Mouse (Mus musculus): ENCODE data around the gene Ccin.

The Ccin gene

DNA sequence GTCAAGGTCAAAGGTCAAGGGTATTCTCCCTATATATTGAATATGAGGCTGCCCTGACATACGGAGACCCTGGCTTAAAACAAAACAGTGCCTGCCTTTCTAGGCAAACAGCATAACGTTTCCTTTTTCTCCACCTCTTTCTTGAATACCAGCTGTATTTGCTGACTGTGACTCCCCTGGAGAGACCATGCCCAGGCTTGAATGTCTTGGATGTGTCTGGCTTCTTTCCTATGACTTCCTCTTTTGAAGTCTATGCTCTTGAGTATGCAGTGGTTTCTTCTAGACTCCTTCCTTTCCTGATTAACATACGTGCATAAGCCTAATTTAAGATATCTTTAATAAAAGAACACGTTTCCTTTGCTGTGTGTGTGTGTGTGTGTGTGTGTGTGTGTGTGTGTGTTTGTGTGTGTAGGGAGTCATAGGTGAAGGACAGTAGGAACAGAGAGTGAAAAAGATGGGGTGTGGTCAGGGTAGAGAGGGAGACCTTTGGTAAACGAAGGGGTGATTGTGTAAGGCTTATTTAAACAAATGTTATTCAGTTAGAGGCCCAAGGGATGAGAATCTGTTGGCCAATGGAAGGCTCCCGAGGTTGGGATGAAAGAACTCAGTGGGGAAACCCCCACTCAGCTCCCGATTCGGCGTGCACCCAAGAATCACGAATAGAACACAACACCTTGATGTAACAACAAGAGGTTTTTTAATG lies 8.2 kb upstream of the Ccin start:
- no peak for DNase-seq (ENCODE audit: low read depth, low spot score)

DNA sequence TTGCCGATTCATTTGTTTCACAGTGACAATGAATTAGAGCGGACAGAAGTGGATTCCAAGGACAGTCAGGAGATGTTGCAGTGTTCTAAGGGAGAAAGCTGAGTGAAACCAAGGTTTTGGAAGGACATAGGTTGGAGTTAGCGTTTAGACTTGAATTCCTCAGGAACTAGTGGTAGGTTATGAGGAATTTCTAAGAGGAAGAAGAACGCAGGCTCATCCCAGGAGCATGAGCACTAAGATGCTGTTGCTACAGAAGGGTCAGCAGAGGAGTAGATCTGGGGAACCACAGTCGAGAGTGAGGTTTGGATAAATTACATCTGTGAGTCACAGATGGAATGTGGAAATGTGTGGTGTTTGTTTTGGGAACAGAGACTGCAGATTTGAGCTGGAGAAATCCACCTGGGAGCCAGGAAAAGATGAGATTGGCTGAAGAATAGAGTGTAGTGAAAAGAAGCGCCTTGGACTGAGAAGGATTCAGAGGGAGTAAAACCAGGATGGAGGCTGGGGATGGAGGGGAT lies 7.0 kb upstream of the Ccin start:
- DNase-seq (ENCODE audit: low read depth, low spot score): no peak

- DNase-seq (ENCODE audit: low read depth, low spot score): no peak
These were observed 4.5 kb upstream of the Ccin start for GRCm38 (mm10) chr4:43978521-43979443.

GRCm38 (mm10) chr4:43979746-43980145 lies 3.5 kb upstream of the Ccin start:
- no peak for DNase-seq (ENCODE audit: low read depth, low spot score)

DNA sequence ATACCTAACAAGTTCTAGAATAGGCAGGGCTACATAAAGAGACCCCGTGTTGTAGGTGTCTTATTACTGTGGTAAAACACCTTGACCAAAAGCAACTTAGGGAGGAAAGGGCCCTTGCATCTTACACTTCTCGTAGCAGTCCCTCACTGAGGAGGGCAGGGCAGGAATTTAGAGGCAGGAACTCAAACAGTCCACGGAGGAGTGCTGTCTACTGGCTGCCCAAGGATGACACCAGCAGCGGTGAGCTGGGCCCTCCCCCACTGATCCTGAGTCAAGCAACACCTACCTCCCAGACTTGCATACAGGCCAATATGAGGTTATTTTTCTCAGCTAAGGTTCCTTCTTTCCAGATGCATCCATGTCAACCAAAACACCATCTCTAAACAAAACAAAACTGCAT lies 3.0 kb upstream of the Ccin start:
- no peak for DNase-seq (ENCODE audit: low read depth, low spot score)

DNA sequence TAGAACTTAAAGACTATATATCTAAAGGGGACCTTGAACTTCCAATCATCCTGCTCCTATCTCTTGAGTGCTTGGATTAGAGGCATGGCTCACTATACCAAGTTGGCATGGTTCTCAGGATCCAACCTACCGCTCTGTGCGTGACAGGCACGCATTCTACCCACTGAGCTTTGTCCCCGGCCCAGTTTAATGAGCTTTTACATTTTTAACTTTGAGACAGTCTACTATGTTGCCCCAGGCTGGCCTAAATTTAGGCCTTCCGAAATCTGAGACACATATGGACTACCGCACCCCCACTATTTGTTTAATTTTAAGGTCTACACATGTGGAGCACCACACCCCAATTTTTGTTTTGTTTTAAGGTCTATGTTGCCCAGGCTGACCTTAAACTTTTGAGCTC lies 2.4 kb upstream of the Ccin start:
- DNase-seq (ENCODE audit: low read depth, low spot score): no peak

DNA sequence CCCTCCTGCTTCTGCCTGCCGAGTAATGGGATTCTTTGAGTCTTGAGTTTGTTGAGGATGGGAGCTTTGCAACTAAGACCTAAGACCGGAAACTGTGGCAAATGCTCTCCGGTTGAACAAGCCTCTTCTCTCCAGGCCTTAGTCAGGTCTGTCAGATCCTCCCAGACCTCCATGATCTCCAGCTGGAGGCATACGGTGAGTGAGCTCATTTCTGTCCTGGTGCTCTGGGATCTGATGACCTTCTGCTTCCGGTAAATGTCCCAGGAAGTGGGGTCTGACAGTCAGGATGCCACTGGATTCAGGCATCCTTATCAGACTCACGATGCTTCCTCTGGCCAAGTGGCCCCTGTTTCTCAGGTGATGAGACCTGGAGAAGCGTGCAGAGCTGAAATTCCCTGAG lies 2.0 kb upstream of the Ccin start:
- no peak for DNase-seq (ENCODE audit: low read depth, low spot score)

DNA sequence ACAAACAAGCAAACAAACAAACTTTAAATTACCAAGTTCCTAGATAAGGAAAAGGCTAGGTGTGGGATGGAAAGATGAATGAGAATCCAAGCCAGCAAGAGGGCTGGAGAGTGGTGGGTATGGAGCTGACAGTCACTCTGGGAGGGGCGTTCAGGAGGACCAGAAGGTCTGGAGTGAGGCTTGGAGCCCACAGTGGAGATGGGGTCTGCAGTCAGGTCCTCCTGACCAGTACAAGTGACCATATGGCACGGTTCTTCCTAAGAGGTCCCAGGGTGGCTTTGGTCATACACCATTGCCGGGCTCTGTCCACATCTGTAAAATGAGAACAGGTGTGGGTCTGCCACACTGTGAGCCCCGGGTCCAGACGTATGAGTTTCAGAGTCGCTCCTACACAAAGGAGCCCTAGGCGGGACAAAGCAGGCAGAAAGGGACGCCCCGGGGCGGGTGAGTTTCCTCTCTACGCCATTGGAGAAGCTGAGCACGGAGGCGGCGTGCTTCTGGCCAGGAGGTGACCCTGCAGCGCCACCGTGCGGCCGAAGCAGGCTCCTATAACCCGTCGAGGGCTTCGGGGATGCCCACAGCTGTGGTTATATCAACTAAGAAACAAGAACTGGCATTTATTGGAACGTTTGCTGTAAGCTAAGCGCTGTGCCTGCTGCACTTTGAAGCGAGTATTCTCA lies 1.1 kb upstream of the Ccin start:
- peak; percentile 63 for DNase-seq (ENCODE audit: low read depth, low spot score)

GRCm38 (mm10) chr4:43983756-43984155 lies 473 bp downstream of the Ccin start:
- no peak for DNase-seq (ENCODE audit: low read depth, low spot score)

DNA sequence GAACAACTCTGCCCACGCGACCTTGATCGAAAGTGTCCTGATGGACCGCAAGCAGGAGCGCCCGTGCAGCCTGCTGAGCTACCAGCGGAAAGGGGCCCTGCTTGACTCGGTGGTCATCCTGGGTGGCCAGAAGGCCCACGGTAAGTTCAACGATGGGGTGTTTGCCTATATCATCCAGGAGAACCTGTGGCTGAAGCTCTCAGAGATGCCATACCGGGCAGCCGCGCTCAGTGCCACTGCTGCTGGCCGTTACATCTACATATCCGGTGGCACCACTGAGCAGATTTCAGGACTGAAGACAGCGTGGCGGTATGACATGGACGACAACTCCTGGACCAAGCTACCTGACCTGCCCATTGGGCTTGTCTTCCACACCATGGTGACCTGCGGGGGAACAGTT lies 1.0 kb downstream of the Ccin start:
- no peak for DNase-seq (ENCODE audit: low read depth, low spot score)

DNA sequence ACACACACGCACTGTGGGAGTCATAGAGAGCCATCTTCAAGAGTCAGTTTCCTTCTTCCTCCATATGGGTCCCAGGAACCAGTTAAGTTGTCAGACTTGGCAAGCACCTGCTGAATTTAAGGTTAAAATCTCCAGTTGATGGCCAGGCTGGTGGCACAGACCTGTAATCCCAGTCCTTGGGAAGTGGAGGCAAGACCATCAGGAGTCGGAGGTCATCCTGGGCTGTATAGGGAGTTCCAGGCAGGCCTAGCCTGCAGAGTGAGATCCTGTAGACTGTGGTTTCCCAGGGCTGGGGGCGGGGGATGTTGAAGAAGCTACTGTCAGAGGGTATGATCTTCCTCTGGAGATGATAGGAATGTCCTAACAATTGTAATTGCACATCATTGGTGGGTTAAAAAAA lies 5.7 kb downstream of the Ccin start:
- no peak for DNase-seq (ENCODE audit: low read depth, low spot score)

DNA sequence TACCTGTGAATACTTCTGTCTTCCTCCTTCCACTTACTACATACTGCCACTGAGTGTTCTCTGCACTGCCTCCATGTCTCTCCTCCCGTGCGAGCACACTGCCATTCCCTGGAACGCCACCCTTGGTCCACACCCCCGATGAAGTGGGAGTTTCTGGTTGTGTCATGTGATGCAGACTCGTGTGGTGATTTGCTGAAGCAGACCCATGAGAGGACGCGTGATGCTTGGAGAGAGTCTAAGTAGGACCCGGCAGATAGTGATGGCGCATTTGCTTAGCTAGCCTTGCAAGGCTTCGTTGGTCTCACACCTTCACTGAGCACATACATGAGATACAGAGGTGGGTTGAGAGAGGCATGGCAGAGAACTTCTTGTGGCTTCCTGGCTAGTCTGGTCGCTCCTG lies 9.8 kb downstream of the Ccin start:
- no peak for DNase-seq (ENCODE audit: low read depth, low spot score)

- DNase-seq (ENCODE audit: low read depth, low spot score): no peak
These were observed 11.1 kb downstream of the Ccin start for GRCm38 (mm10) chr4:43994342-43994741.

DNA sequence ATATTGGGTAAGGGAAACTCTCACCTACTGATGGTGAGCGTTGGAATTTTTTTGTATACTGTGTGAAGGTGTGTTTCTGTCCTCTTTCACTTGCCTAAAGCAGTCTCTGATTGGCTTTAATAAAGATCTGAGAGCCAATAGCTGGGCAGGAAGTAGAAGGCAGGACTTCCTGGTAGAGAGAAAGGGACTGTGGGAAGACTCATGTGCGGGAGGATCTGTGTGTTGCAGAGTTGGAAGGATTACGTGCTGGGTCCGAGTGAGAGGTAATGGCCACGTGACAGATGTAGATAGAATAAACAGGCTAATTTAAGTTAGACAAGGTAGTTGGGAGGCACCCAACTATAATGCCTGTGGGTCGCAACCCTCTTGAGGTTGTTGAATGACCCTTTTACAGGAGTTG lies 20.3 kb downstream of the Ccin start:
- no peak for DNase-seq (ENCODE audit: low read depth, low spot score)

- no peak for DNase-seq (ENCODE audit: low read depth, low spot score)
These were observed 20.8 kb downstream of the Ccin start, which contains the start of gene Clta for GRCm38 (mm10) chr4:44004126-44004525. Gene Clta, plus strand, starts transcription at chr4:44004452.

DNA sequence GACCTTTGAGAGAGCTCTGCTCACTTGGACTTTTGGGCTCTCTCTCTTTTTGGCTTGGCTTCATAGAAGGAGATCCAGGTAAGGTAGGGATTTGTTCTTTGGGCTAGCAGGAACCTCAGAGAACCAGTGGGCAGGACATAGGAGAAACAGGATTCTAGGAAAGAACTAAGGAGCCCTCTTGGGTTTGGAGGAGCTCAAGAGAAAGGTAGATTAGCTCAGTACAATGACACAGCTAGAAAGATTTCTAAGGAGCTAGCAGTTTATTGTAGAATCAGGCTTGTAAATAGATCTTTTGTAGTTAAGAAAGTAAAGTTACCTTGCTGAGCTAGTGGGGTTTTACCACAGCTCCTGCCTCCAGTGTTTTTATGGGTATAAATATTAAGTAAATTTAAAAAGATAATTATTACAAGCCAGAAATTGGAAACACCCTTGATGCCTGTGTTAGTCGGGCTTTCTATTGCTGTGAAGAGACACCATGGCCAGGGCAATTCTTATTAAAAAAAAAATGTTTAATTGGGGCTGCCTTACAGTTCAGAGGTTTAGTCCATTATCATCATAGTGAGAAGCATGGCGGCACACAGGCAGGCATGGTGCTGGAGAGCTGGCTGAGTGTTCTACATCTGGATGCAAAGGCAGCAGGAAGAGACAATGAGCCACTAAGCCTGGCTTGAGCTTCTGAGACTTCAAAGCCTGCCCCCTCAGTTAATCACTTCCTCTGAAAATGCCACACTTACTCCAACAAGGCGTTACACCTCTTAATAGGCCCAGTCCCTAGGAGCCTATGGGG lies 21.5 kb downstream of the Ccin start:
- DNase-seq (ENCODE audit: low read depth, low spot score): no peak

GRCm38 (mm10) chr4:44010176-44010575 lies 26.9 kb downstream of the Ccin start:
- no peak for DNase-seq (ENCODE audit: low read depth, low spot score)

DNA sequence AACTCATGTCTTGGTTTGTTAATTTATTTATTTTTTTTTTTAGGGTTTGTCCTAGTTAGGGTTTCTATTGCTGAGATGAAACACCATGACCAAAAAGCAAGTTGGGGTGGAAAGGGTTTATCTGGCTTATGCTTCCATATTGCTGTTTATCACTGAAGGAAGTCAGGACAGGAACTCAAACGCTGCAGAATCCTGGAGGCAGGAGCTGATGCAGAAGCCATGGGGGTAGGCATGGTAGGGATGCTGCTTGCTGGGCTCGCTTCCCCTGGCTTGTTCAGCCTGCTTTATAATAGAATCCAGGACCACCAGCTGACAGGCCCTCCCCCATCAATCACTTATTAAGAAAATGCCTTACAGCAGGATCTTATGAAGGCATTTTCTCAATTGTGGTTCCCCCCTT lies 27.6 kb downstream of the Ccin start:
- DNase-seq (ENCODE audit: low read depth, low spot score): no peak

- no peak for DNase-seq (ENCODE audit: low read depth, low spot score)
These were observed 28.5 kb downstream of the Ccin start for GRCm38 (mm10) chr4:44011799-44012198.

- peak; percentile 86 for DNase-seq (ENCODE audit: low read depth, low spot score)
These were observed 29.4 kb downstream of the Ccin start for GRCm38 (mm10) chr4:44012376-44013367.
